Mouse (Mus musculus) T-helper 17 cell (primary cell): ENCODE measurements around the gene Cabin1.

Source experiments
- in situ Hi-C, 2 experiments: fragments of 300-600 bp; cut with MboI, MseI; formaldehyde crosslinking; loops; 1 replicate in 1 of 2; 2 replicates in 1 of 2; pipeline ENCODE4 v1.15.1; 2025; ENCODE audit warnings: high pct_unique_total_duplicates in 2 of 2

Cabin1 gene

DNA sequence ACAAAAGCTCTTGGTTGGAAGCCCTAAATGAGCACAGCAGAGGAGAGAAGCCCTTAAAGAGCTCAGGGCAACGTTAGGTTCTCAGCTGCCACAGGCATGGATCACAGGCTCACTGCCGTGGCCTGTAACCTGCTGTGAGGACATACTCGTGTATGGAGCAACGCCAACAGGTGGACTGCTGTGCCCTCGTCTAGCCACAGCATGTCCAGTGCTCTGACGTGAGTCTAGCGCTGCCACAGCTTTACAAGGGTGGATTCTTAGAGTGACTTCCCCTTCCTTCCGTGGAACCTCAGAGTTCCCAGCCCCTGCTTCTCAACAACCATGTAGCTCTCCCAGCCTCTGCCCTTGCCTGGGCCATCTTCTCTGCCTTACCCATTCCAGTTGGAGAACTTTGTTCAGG, 88.5 kb downstream of the Cabin1 start:
- in situ Hi-C loops = no loop called here

- in situ Hi-C loops = no loop called here
These were observed 94.2 kb downstream of the Cabin1 start for GRCm38 (mm10) chr10:75669936-75670335.

DNA sequence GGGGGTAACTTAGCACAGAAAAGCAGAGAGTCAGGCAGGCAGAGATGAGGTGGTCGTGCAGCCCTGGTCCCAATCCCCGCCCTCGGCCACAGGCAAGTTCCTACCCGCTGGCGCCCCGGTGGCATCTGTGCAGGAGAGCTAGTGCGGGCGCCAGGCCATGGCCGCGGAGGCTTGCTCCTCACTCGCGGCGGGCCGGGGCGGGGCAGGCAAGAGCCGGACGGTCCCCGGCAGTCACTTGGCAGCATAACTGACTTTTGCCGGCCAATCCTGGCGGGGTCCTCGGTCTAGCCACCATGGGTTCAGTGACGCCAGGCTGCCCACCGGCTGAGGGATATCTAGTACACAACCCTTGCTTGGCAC, 96.2 kb downstream of the Cabin1 start:
- in situ Hi-C loops = no loop called here

GRCm38 (mm10) chr10:75667115-75667910, 96.8 kb downstream of the Cabin1 start:
- in situ Hi-C loops = no loop called here

GRCm38 (mm10) chr10:75666451-75667030, 97.6 kb downstream of the Cabin1 start:
- in situ Hi-C loops = no loop called here

GRCm38 (mm10) chr10:75664673-75665270, 99.4 kb downstream of the Cabin1 start:
- in situ Hi-C loops = no loop called here

DNA sequence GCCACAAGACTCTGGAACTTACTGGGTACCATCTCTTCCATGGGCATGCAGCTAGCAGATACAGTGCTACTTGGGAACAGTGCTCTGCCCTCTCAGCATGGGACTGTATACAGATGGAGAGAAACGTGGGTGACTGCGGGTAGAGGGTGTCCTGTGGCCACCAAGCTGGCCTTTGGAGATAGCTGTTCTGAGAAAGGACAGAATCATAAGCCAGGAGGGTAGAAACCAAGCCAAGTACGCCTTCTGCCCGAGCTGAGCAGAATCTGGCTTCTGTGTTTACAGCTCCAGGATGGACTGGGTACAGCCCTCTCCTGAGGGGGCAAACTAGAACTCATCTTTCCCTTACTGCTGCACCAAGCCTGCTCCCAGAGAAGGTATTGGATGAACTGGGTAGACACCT, 101.6 kb downstream of the Cabin1 start:
- in situ Hi-C loops = no loop called here

GRCm38 (mm10) chr10:75661876-75662275, 102.3 kb downstream of the Cabin1 start:
- in situ Hi-C loops = no loop called here

GRCm38 (mm10) chr10:75661381-75661780, 102.8 kb downstream of the Cabin1 start:
- in situ Hi-C loops = no loop called here

DNA sequence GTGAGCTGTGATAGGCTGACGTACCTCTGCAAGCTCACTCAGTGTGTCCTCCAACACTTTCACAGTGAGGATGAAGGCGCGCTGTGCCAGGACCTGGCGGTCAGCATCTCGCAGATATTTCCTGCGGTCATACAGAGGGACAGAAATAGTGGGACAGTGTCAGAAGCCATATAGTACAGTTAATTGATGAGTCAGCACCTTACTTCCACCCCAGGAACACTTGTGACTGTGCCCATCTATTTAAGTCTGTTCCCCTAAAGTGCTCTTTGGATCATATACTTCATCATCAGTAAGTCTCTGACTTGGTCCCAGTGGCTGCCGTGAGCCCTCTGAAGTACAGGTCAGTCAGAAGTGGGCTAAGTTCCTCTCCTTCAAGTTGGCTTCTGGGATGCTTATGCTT, 106.4 kb downstream of the Cabin1 start:
- in situ Hi-C loops = no loop called here

- in situ Hi-C loops = no loop called here
These were observed 107.0 kb downstream of the Cabin1 start for GRCm38 (mm10) chr10:75657165-75657564.

DNA sequence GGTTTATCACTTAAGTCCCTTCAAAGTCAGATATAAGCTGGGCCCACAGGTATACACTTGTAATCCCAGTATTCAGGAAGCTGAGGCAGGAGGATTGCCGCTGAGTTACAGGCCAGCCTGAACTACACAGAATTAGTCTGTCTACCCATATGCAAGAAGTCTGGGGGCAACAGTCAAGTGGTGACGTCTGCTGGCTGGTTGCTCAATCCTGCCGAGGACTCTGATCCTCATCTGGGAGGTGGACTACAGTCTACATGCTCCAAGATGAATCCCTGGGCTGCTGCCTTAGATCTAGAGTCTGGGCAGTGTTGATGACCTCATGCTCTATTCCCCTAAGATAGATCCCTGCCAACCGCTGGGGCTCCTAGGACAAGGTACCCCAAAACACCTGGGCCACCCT, 110.1 kb downstream of the Cabin1 start:
- in situ Hi-C loops = no loop called here

- in situ Hi-C loops = no loop called here
These were observed 112.6 kb downstream of the Cabin1 start for GRCm38 (mm10) chr10:75651381-75652068.

DNA sequence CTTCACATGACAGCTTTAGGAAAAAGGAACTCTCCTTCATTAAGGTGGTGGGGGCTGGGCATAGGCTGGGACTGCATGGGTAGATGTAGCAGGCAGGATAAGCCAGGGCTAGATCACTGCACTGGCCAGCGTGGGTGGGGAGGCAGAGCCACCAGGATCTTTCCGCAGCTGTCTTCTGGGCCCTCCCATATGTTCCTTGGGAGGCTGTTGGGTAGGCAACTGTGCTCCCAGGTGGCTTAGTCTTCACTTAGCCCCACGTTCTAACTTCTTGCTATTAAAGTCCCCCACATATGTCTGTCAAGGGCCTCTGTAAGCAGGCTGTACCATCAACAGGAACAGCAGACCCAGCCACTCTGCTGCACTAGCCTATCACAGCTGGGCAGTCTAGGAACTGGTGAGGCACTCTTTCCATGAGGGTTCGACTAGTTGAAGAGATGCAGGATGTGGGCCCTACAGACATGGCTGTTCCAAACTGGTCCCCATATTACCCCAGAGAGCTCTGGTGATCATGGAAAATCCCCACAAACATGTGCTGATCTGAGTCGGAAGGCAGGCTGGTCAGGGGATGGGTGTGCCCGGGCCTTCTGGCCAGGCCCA, 113.7 kb downstream of the Cabin1 start:
- in situ Hi-C loops = no loop called here

DNA sequence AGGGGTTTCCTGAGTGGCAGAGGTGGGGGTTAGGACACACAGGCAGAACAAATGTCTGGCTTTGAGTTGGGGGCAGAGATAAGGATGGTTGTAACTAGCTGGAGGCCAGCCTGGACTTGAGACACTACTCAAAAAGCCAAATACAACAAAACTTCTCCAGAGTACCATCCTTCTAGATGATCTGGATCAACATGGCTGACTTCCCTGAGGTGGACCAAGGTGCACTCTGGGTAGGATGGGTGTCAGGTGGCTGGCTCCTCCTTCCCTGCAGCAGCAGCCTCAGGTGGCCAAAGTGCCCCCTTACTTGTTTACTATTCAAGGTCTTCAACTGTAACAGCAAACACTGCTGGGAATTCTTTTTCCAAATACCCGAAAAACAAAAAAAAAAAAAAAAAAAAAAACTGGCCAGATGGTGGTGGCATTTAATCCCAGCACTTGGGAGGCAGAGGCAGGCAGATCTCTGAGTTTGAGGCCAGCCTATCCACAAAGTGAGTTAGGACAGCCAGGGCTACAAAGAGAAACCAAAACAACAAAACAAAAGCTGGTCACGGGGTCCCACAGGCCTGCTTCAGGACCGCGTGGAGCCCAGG, 114.6 kb downstream of the Cabin1 start:
- in situ Hi-C loops = no loop called here

DNA sequence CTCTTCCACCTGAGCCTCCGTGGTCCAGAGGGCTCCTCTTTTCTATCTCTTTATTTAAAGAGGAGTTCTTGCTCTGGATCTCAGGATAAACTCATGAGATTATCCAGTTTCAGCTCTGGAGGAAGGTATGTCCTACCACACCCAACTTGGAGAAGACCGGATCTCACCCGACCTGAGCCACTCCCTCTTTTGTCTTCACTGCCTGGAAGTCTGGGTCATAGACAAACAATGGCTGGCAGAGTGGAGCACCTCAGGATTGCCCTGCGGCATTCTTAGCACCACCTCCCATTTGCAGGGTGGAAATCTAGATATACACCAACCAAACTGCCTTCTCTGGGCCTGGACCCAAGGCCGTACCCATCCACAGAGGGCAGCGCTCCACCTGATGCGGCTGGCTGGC, 115.1 kb downstream of the Cabin1 start:
- in situ Hi-C loops = no loop called here

- in situ Hi-C loops = no loop called here
These were observed 116.0 kb downstream of the Cabin1 start for GRCm38 (mm10) chr10:75648091-75648490.

- in situ Hi-C loops = no loop called here
These were observed 116.8 kb downstream of the Cabin1 start for GRCm38 (mm10) chr10:75647362-75647761.

- in situ Hi-C loops = no loop called here
These were observed 117.7 kb downstream of the Cabin1 start for GRCm38 (mm10) chr10:75646406-75646805.

DNA sequence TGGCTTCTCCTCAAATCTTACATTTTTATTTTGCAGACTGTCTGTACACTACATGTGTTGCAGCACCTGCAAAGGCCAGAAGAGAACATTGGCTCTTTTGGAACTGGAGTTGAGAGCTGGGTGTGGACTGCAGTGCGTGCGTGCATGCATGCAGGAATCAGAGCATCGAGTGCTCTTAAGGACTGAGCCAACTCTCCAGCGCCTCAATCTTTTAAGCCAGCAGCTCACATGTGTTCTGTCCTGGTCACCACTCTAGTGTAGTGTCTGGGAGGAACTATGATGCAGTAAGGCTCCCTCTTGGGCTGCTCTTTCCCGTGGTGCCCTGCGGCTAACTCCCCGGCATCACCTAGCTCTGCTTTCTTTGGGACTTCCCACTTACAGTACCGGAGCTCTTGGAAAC, 118.5 kb downstream of the Cabin1 start:
- in situ Hi-C loops = no loop called here

DNA sequence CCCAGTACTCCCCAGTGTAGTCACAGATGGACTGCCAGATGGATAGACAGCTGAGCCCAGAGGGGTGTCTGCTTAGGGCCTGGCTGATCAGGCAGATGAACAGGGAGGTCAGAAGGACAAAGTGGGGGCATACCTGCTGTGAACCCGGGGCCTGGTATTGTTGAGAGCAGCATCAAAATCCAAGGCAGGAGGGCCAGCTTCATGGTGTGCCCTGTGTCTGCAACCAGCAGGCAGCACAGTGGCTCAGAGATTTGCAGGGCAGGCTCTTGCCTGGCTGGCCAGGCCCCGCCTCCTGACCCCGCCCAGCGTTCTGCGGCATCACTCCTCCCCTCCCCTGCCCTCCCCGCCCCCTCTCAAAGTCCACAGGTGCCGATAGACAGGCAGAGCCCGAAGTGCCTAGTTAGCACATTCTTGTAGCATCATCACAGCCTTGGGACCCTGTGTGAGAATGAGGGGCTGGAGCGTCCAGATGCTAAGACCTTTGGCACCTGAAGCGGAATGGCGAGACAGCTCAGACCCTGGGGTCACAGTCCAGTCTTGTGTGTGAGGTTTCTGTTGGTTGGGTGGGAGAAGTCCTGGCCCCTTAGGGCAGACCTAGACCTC, 120.3 kb downstream of the Cabin1 start, which contains the start of gene Susd2:
Gene Susd2, minus strand, starts transcription at position 268 of the 603 bp plus-strand sequence.
- in situ Hi-C loops = no loop called here
